Comparison of ENCODE assay signal across 8 mouse cellular contexts in genomic region chr17:56626754-56627470, GRCm38 (mm10). TPM values are rescaled to one million over a fixed set of nuclear protein-coding genes. Genes with fewer than 3 reads are reported as not detected.
DNase-seq lines count a peak whose midpoint lies in the region; ATAC-seq lines count a peak whose summit lies in the region.

TSS of gene Lonp1 (minus strand) at chr17:56626887.

- H3K9me3 ChIP-seq in hindbrain, embryonic 16.5 days (ENCODE audit: control insufficient read depth, low read length) = no peaks in the 10 kb centered on the region

- H3K36me3 ChIP-seq in hindbrain, embryonic 16.5 days (ENCODE audit: control insufficient read depth, insufficient read depth, low read length) = peaks cover 4% of the 10 kb centered on the region
- peaks cover 8% of the 10 kb centered on the region; the same call in 1 of the 2 replicates for H3K36me3 ChIP-seq in macrophage (ENCODE audit: inconsistent target)

- H3K27ac ChIP-seq in hindbrain, embryonic 16.5 days (ENCODE audit: low read depth, low read length) = peak within 1 kb of the TSS; percentile 77
- peak within 1 kb of the TSS; percentile 37 for H3K27ac ChIP-seq in macrophage

- H3K4me3 ChIP-seq in hindbrain, embryonic 16.5 days (ENCODE audit: low read length) = peak within 1 kb of the TSS; percentile 89
- peak within 1 kb of the TSS; percentile 77 for H3K4me3 ChIP-seq in macrophage (ENCODE audit: inconsistent target)

- under 1% methylated on average over 50 of the region's 51 CpGs for WGBS in hindbrain, embryonic 16.5 days
- under 1% methylated on average over 44 of the region's 51 CpGs for WGBS in macrophage (ENCODE audit: missing documents)

- no peaks in the 10 kb centered on the region for H3K27me3 ChIP-seq in hindbrain, embryonic 16.5 days (replicated peaks; ENCODE audit: control insufficient read depth, insufficient read depth, low read length)

- H3K4me2 ChIP-seq in hindbrain, embryonic 16.5 days (ENCODE audit: low read length) = peak within 1 kb of the TSS; percentile 96

- H3K79me2 ChIP-seq in macrophage (ENCODE audit: inconsistent target) = peaks cover 33% of the 10 kb centered on the region

- DNase-seq in T-cell, adult 2 months (ENCODE audit: low spot score) = peak; percentile 96
- DNase-seq in cerebellum, postnatal 36 days = peak; percentile 97 to 98
- DNase-seq in gastrocnemius, adult 18-20 months (ENCODE audit: low spot score) = peak; percentile 97
- peak; percentile 96 to 97 for DNase-seq in left cerebral cortex, adult 18-20 months (ENCODE audit: low spot score in 2 of 2)
- DNase-seq in right cerebral cortex, adult 18-20 months = peak; percentile 96
- peak; percentile 96 for DNase-seq in urinary bladder, postnatal 10 days (ENCODE audit: low spot score)

- H3K9ac ChIP-seq in hindbrain, embryonic 16.5 days (ENCODE audit: low read depth, low read length) = peak within 1 kb of the TSS; percentile 89

- peaks cover 15% of the 10 kb centered on the region for H3K4me1 ChIP-seq in hindbrain, embryonic 16.5 days (ENCODE audit: control insufficient read depth, insufficient read depth, low read depth, low read length)

- ATAC-seq in hindbrain, embryonic 16.5 days = peak; percentile 92

RNA-seq across cellular contexts. Expression of gene Lonp1, which starts in this region (rescaled TPM):
- 10 to 100 TPM; 64.9 to 65.8 TPM for total RNA-seq in gastrocnemius, adult 18-20 months (2021)
- 45.4 and 45.7 TPM in 2 replicates for polyA plus RNA-seq in hindbrain, embryonic 16.5 days (2015; fragmentation: Nextera tagmentation; extraction: Ambion mirVana)
- 10 to 100 TPM; 57.1 to 60.6 TPM for total RNA-seq in left cerebral cortex, adult 18-20 months (2021)
- 10 to 100 TPM; 20.0 to 96.5 (median 52.9) TPM for total RNA-seq in macrophage (2018; cell fraction: chromatin; rRNA removed)
- 10 to 100 TPM; 25.3 to 41.8 (median 32.0) TPM for total RNA-seq in macrophage (2018; cell fraction: cytosol; rRNA removed)
- total RNA-seq in macrophage (2018; cell fraction: nucleus; rRNA removed) = 10 to 100 TPM; 18.6 to 73.4 (median 44.9) TPM
- 25.9 to 34.1 TPM (median 32.5 TPM) in 3 replicates for polyA plus RNA-seq in macrophage (2018)

Comparison
In these comparisons a context has a peak if more than half of its experiments do, and no peak if none do; other contexts are left out.
1. Peak in every context shown above with its lines: DNase-seq, ATAC-seq, H3K4me3 ChIP-seq and H3K27ac ChIP-seq.